Mouse (Mus musculus) left cerebral cortex, postnatal 25 days (tissue): ENCODE results near the gene Mrpl43. TPM values are rescaled to one million over a fixed set of nuclear protein-coding genes. Genes with fewer than 3 reads are reported as not detected.
A peak's percentile ranks its signal among the peaks of the same experiment; 100 is the strongest.

Experiments
- DNase-seq, 2 experiments: peaks; one replicate each; pipeline ENCODE4 v3.0.0; 2022; ENCODE audit warnings: low spot score in 2 of 2, mixed read lengths in 1 of 2
- intact Hi-C: fragments of 180-260 bp; cut with DNase I; formaldehyde crosslinking; loops from one replicate; pipeline ENCODE4 v1.15.1; 2025
- total RNA-seq, 2 experiments: library from RNA; stranded (reverse); gene quantifications; 2 replicates each; pipeline ENCODE4 v1.2.3; 2021

Gene Mrpl43
- total RNA-seq, 2 experiments from 2014 or later, result 40.2 to 44.2 TPM

GRCm38 (mm10) chr19:45014335-45014971 lies 8.2 kb upstream of the Mrpl43 start, which contains the start of gene Lzts2:
TSS of gene Lzts2 (plus strand) at chr19:45014414.
- intact Hi-C loops, result no loop called here

GRCm38 (mm10) chr19:45013581-45014225 lies 7.5 kb upstream of the Mrpl43 start:
- intact Hi-C loops, result no loop called here
- peak in 1 of 2 experiments; percentile 60 for DNase-seq

More at GRCm38 (mm10) chr19:45014335-45014971, 8.2 kb upstream of the Mrpl43 start, which contains the start of gene Lzts2:
- DNase-seq, result no peak

GRCm38 (mm10) chr19:45012636-45013035 lies 6.4 kb upstream of the Mrpl43 start:
- peak in 1 of 2 experiments; percentile 45 for DNase-seq
- intact Hi-C loops, result loop anchor here (1.0 kb wide), 1 partner anchor 19 kb away; no protein-coding TSS in a partner anchor

- DNase-seq, result no peak
- intact Hi-C loops, result loop anchor here (1.0 kb wide), 1 partner anchor 19 kb away; no protein-coding TSS in a partner anchor
Observed at GRCm38 (mm10) chr19:45012219-45012618, 6.0 kb upstream of the Mrpl43 start.

GRCm38 (mm10) chr19:45010646-45011045 lies 4.4 kb upstream of the Mrpl43 start:
- intact Hi-C loops, result no loop called here
- no peak for DNase-seq

GRCm38 (mm10) chr19:45007425-45008191 lies 1.4 kb upstream of the Mrpl43 start:
- DNase-seq, result no peak
- intact Hi-C loops, result no loop called here

- DNase-seq, result no peak
- intact Hi-C loops, result no loop called here
Observed at GRCm38 (mm10) chr19:45007021-45007420, 779 bp upstream of the Mrpl43 start.

- intact Hi-C loops, result no loop called here
Observed at GRCm38 (mm10) chr19:45005444-45005843, 798 bp downstream of the Mrpl43 start, which contains the start of gene Twnk. TSS of gene Twnk (plus strand) at chr19:45005663.

GRCm38 (mm10) chr19:45003740-45004516 lies 2.3 kb downstream of the Mrpl43 start:
- intact Hi-C loops, result no loop called here
- no peak for DNase-seq

More at GRCm38 (mm10) chr19:45005444-45005843, 798 bp downstream of the Mrpl43 start, which contains the start of gene Twnk:
- DNase-seq, result peak in 1 of 2 experiments; percentile 37

- DNase-seq, result no peak
- intact Hi-C loops, result no loop called here
Observed at GRCm38 (mm10) chr19:45002301-45002700, 3.9 kb downstream of the Mrpl43 start.

GRCm38 (mm10) chr19:44999647-45000046 lies 6.6 kb downstream of the Mrpl43 start:
- intact Hi-C loops, result no loop called here
- DNase-seq, result no peak

- intact Hi-C loops, result no loop called here
- DNase-seq, result no peak
Observed at GRCm38 (mm10) chr19:44997786-44998185, 8.5 kb downstream of the Mrpl43 start.

GRCm38 (mm10) chr19:44992712-44993111 lies 13.5 kb downstream of the Mrpl43 start:
- DNase-seq, result no peak
- intact Hi-C loops, result no loop called here

GRCm38 (mm10) chr19:44992246-44992645 lies 14.0 kb downstream of the Mrpl43 start:
- intact Hi-C loops, result no loop called here
- DNase-seq, result no peak

GRCm38 (mm10) chr19:44991031-44991430 lies 15.2 kb downstream of the Mrpl43 start:
- no peak for DNase-seq
- intact Hi-C loops, result no loop called here

- intact Hi-C loops, result no loop called here
- DNase-seq, result no peak
Observed at GRCm38 (mm10) chr19:44989567-44990495, 16.4 kb downstream of the Mrpl43 start.

- no peak for DNase-seq
- intact Hi-C loops, result no loop called here
Observed at GRCm38 (mm10) chr19:44988831-44989566, 17.2 kb downstream of the Mrpl43 start, which contains the start of gene Sema4g. TSS of gene Sema4g (plus strand) at chr19:44989101.

GRCm38 (mm10) chr19:44988321-44988720 lies 17.9 kb downstream of the Mrpl43 start:
- intact Hi-C loops, result no loop called here
- DNase-seq, result no peak
